Mouse (Mus musculus) erythroblast, embryonic 14.5 days (primary cell): ENCODE results near the gene Gapdh. TPM values are rescaled to one million over a fixed set of nuclear protein-coding genes. Genes with fewer than 3 reads are reported as not detected.
"Not testable (repeated sequence)": the region's sequence is repeated elsewhere in the genome, so short reads cannot be mapped to it uniquely, and the experiment has no call there.

Experiments used
- H3K27me3 ChIP-seq: 2 replicates; pipeline ENCODE4 v1.6.1; 2012; ENCODE audit warnings: inconsistent platforms; ENCODE audit not compliant: control insufficient read depth
- H3K36me3 ChIP-seq: 2 replicates; pipeline ENCODE4 v1.6.1; 2012; ENCODE audit warnings: mild to moderate bottlenecking, inconsistent platforms; ENCODE audit not compliant: control insufficient read depth
- H3K4me1 ChIP-seq: 2 replicates; pipeline ENCODE4 v1.6.1; 2012; ENCODE audit warnings: inconsistent platforms; ENCODE audit not compliant: control insufficient read depth
- H3K4me3 ChIP-seq: replicated peaks from 2 replicates; pipeline ENCODE3; 2012; ENCODE audit warnings: moderate library complexity, mild to moderate bottlenecking, inconsistent platforms
- H3K9me3 ChIP-seq: 2 replicates; pipeline ENCODE4 v1.6.1; 2012; ENCODE audit warnings: low read length, inconsistent platforms, mixed read lengths; ENCODE audit not compliant: control insufficient read depth
- GATA1 ChIP-seq: IDR thresholded peaks from 2 replicates; pipeline ENCODE4 v1.6.1; 2012; ENCODE audit warnings: low read length, inconsistent platforms, mixed read lengths
- TAL1 ChIP-seq: IDR thresholded peaks from 3 replicates; pipeline ENCODE4 v1.6.1; 2012; ENCODE audit warnings: low read length, inconsistent platforms, mixed read lengths
- polyA plus RNA-seq: library from polyadenylated mRNA; stranded (reverse); fragments of >175 nt; gene quantifications from 2 replicates; pipeline ENCODE4 v1.2.3, GENCODE M21; 2012

Gapdh gene
- polyA plus RNA-seq, 1 experiment: 525 TPM

DNA sequence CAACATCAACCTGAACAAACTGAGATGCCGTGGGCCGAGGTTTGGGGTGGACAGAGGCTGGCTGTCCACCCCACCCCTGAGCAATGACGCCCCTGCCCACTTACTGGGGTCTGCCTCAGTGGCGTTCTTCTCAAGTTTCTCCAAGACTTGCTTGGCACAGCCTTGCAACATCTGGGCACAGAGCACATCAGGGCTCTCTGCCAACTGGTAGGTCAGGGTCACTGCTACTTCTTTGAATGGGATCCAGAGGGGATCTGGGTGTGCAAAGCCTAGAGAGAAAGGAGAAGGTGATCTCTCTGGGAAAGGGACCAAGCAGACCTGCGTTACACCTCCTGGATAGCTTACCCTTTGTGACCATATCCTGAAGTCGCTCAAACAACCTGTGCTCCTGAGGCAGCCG, 7.0 kb upstream of the Gapdh start:
- Histone ChIP-seq H3K36me3 (peaks cover 100% of the 10 kb centered on the region), H3K27me3 (no peaks in the 10 kb centered on the region; the same call in 1 of the 2 replicates), H3K9me3 (no peaks in the 10 kb centered on the region), H3K4me1 (peaks cover 11% of the 10 kb centered on the region), H3K4me3 (no peak overlapping the region)
- TF ChIP-seq GATA1 (no peak), TAL1 (no peak)

DNA sequence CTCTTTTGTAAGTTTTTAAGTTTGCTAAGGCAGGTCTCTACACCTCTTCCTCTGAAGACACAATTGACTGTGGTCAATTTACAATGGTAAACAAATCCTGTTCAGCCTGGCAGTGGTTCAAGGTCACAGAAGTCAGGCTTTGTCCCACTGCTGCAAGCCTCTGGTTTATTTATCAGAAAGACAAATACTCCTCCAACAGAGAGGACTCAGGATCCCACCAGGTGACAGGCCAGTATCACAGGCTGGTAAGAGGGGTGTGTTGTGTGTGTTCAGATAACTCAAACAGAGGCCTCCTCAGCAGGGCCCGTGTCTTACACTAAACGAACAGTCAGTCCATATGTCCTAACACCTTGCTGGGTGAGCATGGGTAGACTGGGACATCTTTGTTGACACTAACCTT, 6.2 kb upstream of the Gapdh start:
- TF ChIP-seq TAL1 (no peak), GATA1 (no peak)
- Histone ChIP-seq H3K4me3 (no peak overlapping the region), H3K9me3 (no peaks in the 10 kb centered on the region), H3K27me3 (no peaks in the 10 kb centered on the region; the same call in 1 of the 2 replicates), H3K36me3 (peaks cover 100% of the 10 kb centered on the region), H3K4me1 (peaks cover 19% of the 10 kb centered on the region)

- Histone ChIP-seq H3K4me1 (peaks cover 42% of the 10 kb centered on the region), H3K27me3 (no peaks in the 10 kb centered on the region; the same call in 1 of the 2 replicates), H3K36me3 (peaks cover 90% of the 10 kb centered on the region), H3K9me3 (no peaks in the 10 kb centered on the region), H3K4me3 (no peak overlapping the region)
- TF ChIP-seq TAL1: no peak
- TF ChIP-seq GATA1: no peak
These were observed 3.9 kb upstream of the Gapdh start for GRCm38 (mm10) chr6:125170194-125170593.

- H3K27me3 ChIP-seq: no peaks in the 10 kb centered on the region
- peaks cover 84% of the 10 kb centered on the region for H3K36me3 ChIP-seq
- TF ChIP-seq GATA1: no peak
- TF ChIP-seq TAL1: no peak
- no peaks in the 10 kb centered on the region for H3K9me3 ChIP-seq
- no peak overlapping the region for H3K4me3 ChIP-seq
- H3K4me1 ChIP-seq: peaks cover 59% of the 10 kb centered on the region
These were observed 1.8 kb upstream of the Gapdh start for GRCm38 (mm10) chr6:125168086-125168485.

- H3K9me3 ChIP-seq: no peaks in the 10 kb centered on the region
- TF ChIP-seq GATA1: no peak
- no peak for TF ChIP-seq TAL1
- H3K4me1 ChIP-seq: peaks cover 68% of the 10 kb centered on the region
- H3K36me3 ChIP-seq: peaks cover 84% of the 10 kb centered on the region
- no peaks in the 10 kb centered on the region for H3K27me3 ChIP-seq
- peak overlapping the region; percentile 77 for H3K4me3 ChIP-seq
These were observed 789 bp upstream of the Gapdh start for GRCm38 (mm10) chr6:125166861-125167650.

GRCm38 (mm10) chr6:125165328-125165891, 857 bp downstream of the Gapdh start:
- Histone ChIP-seq H3K9me3 (no peaks in the 10 kb centered on the region), H3K27me3 (no peaks in the 10 kb centered on the region), H3K4me3 (peak overlapping the region; percentile 77), H3K4me1 (peaks cover 82% of the 10 kb centered on the region), H3K36me3 (peaks cover 84% of the 10 kb centered on the region)
- no peak for TF ChIP-seq TAL1
- TF ChIP-seq GATA1: no peak

DNA sequence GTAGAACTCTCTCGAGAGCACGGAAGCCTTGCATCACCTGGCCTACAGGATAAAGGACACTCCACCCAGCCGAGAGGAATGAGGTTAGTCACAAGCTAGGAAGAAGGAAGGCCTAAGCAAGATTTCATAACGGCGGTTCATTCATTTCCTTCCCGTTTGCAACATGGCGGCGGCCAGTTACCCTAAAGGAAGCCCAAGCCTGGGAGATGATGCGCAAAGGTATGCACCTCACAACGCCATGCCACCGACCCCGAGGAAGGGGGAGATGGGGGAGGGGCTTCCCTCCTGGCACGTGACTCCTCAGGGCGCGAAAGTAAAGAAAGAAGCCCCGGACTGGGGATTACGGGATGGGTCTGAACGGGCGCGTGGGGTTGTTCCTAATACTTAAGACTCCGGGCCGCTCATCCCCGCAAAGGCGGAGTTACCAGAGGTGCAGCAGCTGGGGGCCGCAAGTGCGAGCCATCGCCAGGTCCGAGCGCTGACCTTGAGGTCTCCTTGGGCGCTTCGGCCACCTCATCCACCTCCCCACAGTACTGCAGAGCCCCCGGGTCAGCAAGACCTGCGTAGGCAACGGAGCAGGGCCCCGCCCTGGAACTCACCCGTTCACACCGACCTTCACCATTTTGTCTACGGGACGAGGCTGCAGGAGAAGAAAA, 1.5 kb downstream of the Gapdh start:
- Histone ChIP-seq H3K36me3 (peaks cover 84% of the 10 kb centered on the region), H3K4me1 (peaks cover 88% of the 10 kb centered on the region)

GRCm38 (mm10) chr6:125163801-125164657, 2.2 kb downstream of the Gapdh start:
- H3K4me1 ChIP-seq: peaks cover 87% of the 10 kb centered on the region
- H3K36me3 ChIP-seq: peaks cover 84% of the 10 kb centered on the region
- no peak for TF ChIP-seq GATA1
- no peak for TF ChIP-seq TAL1

More for the DNA sequence above, 1.5 kb downstream of the Gapdh start:
- Histone ChIP-seq H3K27me3 (no peaks in the 10 kb centered on the region), H3K9me3 (no peaks in the 10 kb centered on the region), H3K4me3 (peak overlapping the region; percentile 77)
- TF ChIP-seq TAL1 (no peak), GATA1 (no peak)

DNA sequence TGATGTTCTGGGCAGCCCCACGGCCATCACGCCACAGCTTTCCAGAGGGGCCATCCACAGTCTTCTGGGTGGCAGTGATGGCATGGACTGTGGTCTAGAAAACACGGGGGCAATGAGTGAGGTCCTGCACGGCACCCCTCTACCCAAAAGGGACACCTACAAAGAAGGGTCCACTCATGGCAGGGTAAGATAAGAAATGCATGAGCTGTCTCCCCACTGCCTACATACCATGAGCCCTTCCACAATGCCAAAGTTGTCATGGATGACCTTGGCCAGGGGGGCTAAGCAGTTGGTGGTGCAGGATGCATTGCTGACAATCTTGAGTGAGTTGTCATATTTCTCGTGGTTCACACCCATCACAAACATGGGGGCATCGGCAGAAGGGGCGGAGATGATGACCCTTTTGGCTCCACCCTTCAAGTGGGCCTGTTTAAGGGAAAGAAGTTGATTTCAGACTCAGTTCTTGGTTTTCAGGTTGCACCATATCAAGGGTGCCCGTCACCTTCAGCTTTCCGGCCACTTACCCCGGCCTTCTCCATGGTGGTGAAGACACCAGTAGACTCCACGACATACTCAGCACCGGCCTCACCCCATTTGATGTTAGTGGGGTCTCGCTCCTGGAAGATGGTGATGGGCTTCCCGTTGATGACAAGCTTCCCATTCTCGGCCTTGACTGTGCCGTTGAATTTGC, 3.5 kb downstream of the Gapdh start:
- H3K36me3 ChIP-seq: peaks cover 81% of the 10 kb centered on the region
- H3K4me1 ChIP-seq: peaks cover 76% of the 10 kb centered on the region
- H3K4me3 ChIP-seq, H3K27me3 ChIP-seq, H3K9me3 ChIP-seq: not testable (repeated sequence)

More at GRCm38 (mm10) chr6:125163801-125164657, 2.2 kb downstream of the Gapdh start:
- H3K4me3 ChIP-seq: peak overlapping the region; percentile 77
- no peaks in the 10 kb centered on the region for H3K9me3 ChIP-seq
- no peaks in the 10 kb centered on the region for H3K27me3 ChIP-seq

GRCm38 (mm10) chr6:125161971-125162370, 4.3 kb downstream of the Gapdh start:
- H3K4me1 ChIP-seq: peaks cover 68% of the 10 kb centered on the region
- H3K4me3 ChIP-seq, H3K9me3 ChIP-seq, H3K27me3 ChIP-seq: not testable (repeated sequence)
- H3K36me3 ChIP-seq: peaks cover 80% of the 10 kb centered on the region
